Mouse (Mus musculus) midbrain, embryonic 12.5 days (tissue): Measurements from ENCODE around the gene Nin. TPM values are rescaled to one million over a fixed set of nuclear protein-coding genes. Genes with fewer than 3 reads are reported as not detected.
A peak's percentile ranks its signal among the peaks of the same experiment; 100 is the strongest.
"Not testable (repeated sequence)": the region's sequence is repeated elsewhere in the genome, so short reads cannot be mapped to it uniquely, and the experiment has no call there.

ENCODE experiments used
- ATAC-seq: fragments of 200-750 bp; cut with Nextera tagmentation; 2 replicates; pipeline ENCODE4 v1.8.0; 2017; ENCODE audit warnings: low read depth, moderate TSS enrichment, moderate library complexity; ENCODE audit not compliant: low FRiP score
- H3K27ac ChIP-seq: fragments of 300-500 bp; sonication (generic); replicated peaks from 2 replicates; pipeline ENCODE4 v1.5.1; 2016; ENCODE audit warnings: mild to moderate bottlenecking
- H3K27me3 ChIP-seq: fragments of 300-500 bp; sonication (generic); 2 replicates; pipeline ENCODE4 v1.6.1; 2016; ENCODE audit warnings: mild to moderate bottlenecking
- H3K36me3 ChIP-seq: fragments of 300-500 bp; sonication (generic); 2 replicates; pipeline ENCODE4 v1.6.1; 2016
- H3K4me1 ChIP-seq: fragments of 300-500 bp; sonication (generic); 2 replicates; pipeline ENCODE4 v1.6.1; 2016
- H3K4me2 ChIP-seq: fragments of 300-500 bp; sonication (generic); replicated peaks from 2 replicates; pipeline ENCODE4 v1.6.1; 2016; ENCODE audit warnings: mild to moderate bottlenecking, moderate library complexity
- H3K4me3 ChIP-seq: fragments of 300-500 bp; sonication (generic); 2 replicates; pipeline ENCODE4 v1.5.1; 2016; ENCODE audit warnings: mild to moderate bottlenecking
- H3K9ac ChIP-seq: fragments of 300-500 bp; sonication (generic); replicated peaks from 2 replicates; pipeline ENCODE4 v1.6.1; 2016; ENCODE audit warnings: mild to moderate bottlenecking, moderate library complexity
- H3K9me3 ChIP-seq: fragments of 300-500 bp; sonication (generic); 2 replicates; pipeline ENCODE4 v1.6.1; 2016; ENCODE audit warnings: mild to moderate bottlenecking
- WGBS: fragments of 180-500 bp; shearing (Covaris S2); methylation state at CpG from one replicate; pipeline ENCODE4 v1.1.7; 2016; 5-methylcytosine and 5-hydroxymethylcytosine counted together
- polyA plus RNA-seq: library from polyadenylated mRNA; unstranded; fragments of >200 nt; fragmentation: Nextera tagmentation; extraction: Ambion mirVana; gene quantifications from 2 replicates; pipeline ENCODE4 v1.2.1, GENCODE M21; 2016

The Nin gene
- polyA plus RNA-seq: 16.5 and 17.2 TPM in 2 replicates

DNA sequence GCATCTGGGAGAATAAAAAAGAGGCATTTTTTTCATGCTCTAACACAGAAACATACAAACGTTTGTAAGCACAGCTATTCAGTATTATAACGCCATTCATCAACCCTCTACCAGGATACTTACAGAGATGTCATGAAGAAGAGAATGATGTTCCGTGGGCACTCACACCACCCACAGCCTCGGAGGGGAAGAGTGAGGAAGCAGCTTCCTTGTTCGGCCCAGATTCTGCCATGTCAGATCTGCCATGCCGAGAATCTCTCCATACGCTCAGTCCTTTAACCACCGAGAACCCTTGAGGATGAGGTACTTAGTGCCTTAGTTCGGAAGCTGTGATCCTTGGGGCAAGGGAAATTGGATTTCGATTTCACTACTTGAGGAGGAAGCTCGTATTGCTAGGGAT is at the start of gene Nin:
Nin (minus strand) TSS at position 367 of the 400 bp plus-strand sequence.
- Histone ChIP-seq H3K4me3 (no peak within 1 kb of the TSS), H3K36me3 (no peaks in the 10 kb centered on the region), H3K9ac (no peak within 1 kb of the TSS), H3K27ac (no peak within 1 kb of the TSS), H3K9me3 (0 out of 2 replicates have a peak, but pooled peaks cover 3% of the 10 kb centered on the region), H3K27me3 (peaks cover 35% of the 10 kb centered on the region), H3K4me1 (peaks cover 21% of the 10 kb centered on the region), H3K4me2 (no peak within 1 kb of the TSS)
- no peak for ATAC-seq
- 53% methylated on average over 11 of the region's 11 CpGs for WGBS

GRCm38 (mm10) chr12:70161057-70161456 is 47.5 kb upstream of the Nin start:
- WGBS: 85% methylated on average over 5 of the region's 5 CpGs
- no peak for ATAC-seq
- H3K4me3 ChIP-seq: no peak overlapping the region
- H3K9ac ChIP-seq: no peak overlapping the region
- peaks cover 8% of the 10 kb centered on the region; the same call in 1 of the 2 replicates for H3K4me1 ChIP-seq
- H3K27ac ChIP-seq: no peak overlapping the region
- H3K9me3 ChIP-seq: no peaks in the 10 kb centered on the region
- H3K4me2 ChIP-seq: no peak overlapping the region
- no peaks in the 10 kb centered on the region; the same call in 1 of the 2 replicates for H3K27me3 ChIP-seq
- H3K36me3 ChIP-seq: no peaks in the 10 kb centered on the region

DNA sequence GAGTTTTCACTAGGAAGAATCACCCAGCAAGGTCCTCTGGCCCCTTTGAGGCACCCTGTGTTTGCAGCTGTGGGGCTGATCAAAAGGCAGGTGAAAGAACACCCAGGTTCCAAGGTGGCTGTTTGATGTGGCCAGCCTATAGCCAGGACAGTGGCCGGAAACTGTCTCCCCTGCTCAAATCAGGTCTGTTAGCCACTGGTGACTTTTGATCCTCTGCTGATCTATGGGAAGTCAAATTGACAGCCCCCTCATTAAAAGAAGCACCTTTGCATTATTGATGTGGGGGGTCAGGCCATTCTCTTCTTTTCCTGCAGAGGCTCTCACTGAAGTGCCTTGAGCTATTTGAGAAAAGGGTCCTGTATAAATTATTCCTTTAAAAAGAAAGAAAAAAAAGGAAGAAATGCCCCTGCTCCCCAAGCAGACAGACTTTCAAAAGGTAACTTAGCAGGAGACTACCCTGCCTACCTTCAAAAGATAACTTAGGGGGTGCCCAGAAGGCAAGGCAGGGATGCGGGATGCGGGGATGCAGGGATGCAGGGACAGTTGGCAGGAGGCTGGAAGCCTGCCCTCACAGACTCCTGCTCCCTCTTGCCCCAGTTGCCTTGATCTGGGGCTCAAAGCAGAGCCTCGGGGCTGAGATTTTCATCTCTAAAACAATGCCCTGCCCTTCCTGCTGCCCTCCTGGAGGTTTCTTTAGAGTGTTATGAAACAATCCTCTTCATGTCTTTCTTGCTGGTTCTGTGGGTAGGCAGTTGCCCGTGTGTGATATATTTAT is 44.0 kb upstream of the Nin start:
- no peaks in the 10 kb centered on the region for H3K36me3 ChIP-seq
- H3K4me1 ChIP-seq: peaks cover 7% of the 10 kb centered on the region; the same call in 1 of the 2 replicates
- H3K4me2 ChIP-seq: no peak overlapping the region
- 53% methylated on average over 5 of the region's 5 CpGs for WGBS
- H3K4me3 ChIP-seq: no peak overlapping the region
- H3K9ac ChIP-seq: no peak overlapping the region
- ATAC-seq: no peak
- no peaks in the 10 kb centered on the region for H3K9me3 ChIP-seq
- H3K27ac ChIP-seq: 0 out of 2 replicates have a peak overlapping the region, but pooled peaks have one; percentile 10
- no peaks in the 10 kb centered on the region; the same call in 1 of the 2 replicates for H3K27me3 ChIP-seq

GRCm38 (mm10) chr12:70156222-70156621 is 42.7 kb upstream of the Nin start:
- no peak overlapping the region for H3K27ac ChIP-seq
- no peak for ATAC-seq
- no peaks in the 10 kb centered on the region for H3K36me3 ChIP-seq
- H3K9me3 ChIP-seq: no peaks in the 10 kb centered on the region
- H3K4me1 ChIP-seq: peaks cover 7% of the 10 kb centered on the region; the same call in 1 of the 2 replicates
- no peak overlapping the region for H3K4me2 ChIP-seq
- H3K9ac ChIP-seq: no peak overlapping the region
- H3K27me3 ChIP-seq: no peaks in the 10 kb centered on the region; the same call in 1 of the 2 replicates
- 81% methylated on average over 6 of the region's 6 CpGs for WGBS
- H3K4me3 ChIP-seq: no peak overlapping the region

- 61% methylated on average over 3 of the region's 3 CpGs for WGBS
- Histone ChIP-seq H3K4me2 (no peak within 1 kb of the TSS), H3K9me3 (no peaks in the 10 kb centered on the region), H3K9ac (no peak within 1 kb of the TSS), H3K27me3 (no peaks in the 10 kb centered on the region; the same call in 1 of the 2 replicates), H3K36me3 (no peaks in the 10 kb centered on the region), H3K4me3 (no peak within 1 kb of the TSS), H3K27ac (no peak within 1 kb of the TSS), H3K4me1 (peaks cover 9% of the 10 kb centered on the region)
- no peak for ATAC-seq
Observed at GRCm38 (mm10) chr12:70153842-70154241, 40.3 kb upstream of the Nin start, which contains the start of gene Abhd12b. TSS of gene Abhd12b (plus strand) at chr12:70154142.

- no peaks in the 10 kb centered on the region for H3K9me3 ChIP-seq
- H3K4me1 ChIP-seq: peaks cover 17% of the 10 kb centered on the region
- H3K4me2 ChIP-seq: peak overlapping the region; percentile 38
- WGBS: 13% methylated on average over 11 of the region's 11 CpGs
- H3K27me3 ChIP-seq: no peaks in the 10 kb centered on the region
- no peak overlapping the region for H3K4me3 ChIP-seq
- H3K9ac ChIP-seq: no peak overlapping the region
- H3K27ac ChIP-seq: peak overlapping the region; percentile 58
- ATAC-seq: no peak; the same call in 1 of the 2 replicates
- no peaks in the 10 kb centered on the region for H3K36me3 ChIP-seq
Observed at GRCm38 (mm10) chr12:70148631-70149265, 35.2 kb upstream of the Nin start.

DNA sequence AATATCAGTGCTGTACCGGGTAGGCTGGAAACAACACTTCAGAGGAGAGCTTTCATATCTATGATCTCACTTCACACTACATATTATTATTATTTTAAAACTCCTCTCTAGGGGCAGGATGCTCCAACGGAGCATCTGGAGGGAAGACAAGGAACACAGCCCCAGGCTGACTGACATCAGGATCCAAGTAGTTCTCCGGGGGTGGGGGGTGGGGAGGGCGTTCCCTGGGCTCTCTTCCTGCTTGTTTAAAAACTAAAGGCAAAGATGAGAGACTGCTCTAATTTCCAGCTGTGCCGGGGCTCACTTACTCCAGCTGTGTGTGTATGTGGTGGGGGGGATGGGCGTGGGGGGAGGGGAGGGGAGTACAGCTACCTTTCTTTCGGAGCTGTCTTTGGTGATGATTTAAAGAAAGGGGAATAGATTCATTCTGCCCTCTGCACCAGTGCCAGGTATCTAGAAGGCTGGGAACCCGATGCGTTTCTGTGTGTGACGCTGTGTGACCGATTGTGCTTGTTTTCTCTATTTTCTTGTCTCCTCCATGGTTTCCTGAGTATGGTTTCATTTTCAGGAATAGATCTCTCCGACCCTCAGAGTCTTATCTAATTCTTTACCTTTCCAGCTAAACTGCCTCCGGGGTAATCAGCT is 34.6 kb upstream of the Nin start:
- Histone ChIP-seq H3K4me2 (peak overlapping the region; percentile 38), H3K9me3 (no peaks in the 10 kb centered on the region), H3K36me3 (no peaks in the 10 kb centered on the region), H3K27ac (peak overlapping the region; percentile 58), H3K4me1 (peaks cover 13% of the 10 kb centered on the region), H3K4me3 (peak overlapping the region; percentile 21; the same call in 1 of the 2 replicates), H3K27me3 (no peaks in the 10 kb centered on the region), H3K9ac (no peak overlapping the region)
- 5% methylated on average over 13 of the region's 13 CpGs for WGBS
- ATAC-seq: peak; percentile 45

DNA sequence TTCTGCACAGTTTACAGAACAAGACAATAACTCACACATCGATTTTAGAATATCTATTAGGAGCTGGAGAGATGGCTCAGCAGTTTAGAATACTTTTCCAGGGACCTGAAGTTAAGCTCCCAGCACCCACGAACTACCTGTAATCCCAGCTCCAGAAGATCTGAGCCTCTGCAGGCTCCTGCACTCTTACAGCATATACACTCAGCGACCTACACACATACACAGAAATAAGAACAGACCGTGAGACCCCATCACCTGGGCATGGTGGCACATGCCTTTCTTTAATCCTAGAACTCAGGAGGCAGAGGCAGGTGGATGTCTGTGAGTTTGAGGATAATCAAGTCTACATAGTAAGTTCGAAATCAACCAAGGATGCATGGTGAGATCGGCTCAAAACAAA is 32.1 kb upstream of the Nin start:
- ATAC-seq: no peak
- H3K4me2 ChIP-seq: no peak overlapping the region
- WGBS: 94% methylated on average over 6 of the region's 6 CpGs

GRCm38 (mm10) chr12:70144637-70145448 is 31.3 kb upstream of the Nin start:
- Histone ChIP-seq H3K9me3 (no peaks in the 10 kb centered on the region), H3K36me3 (no peaks in the 10 kb centered on the region), H3K4me1 (peaks cover 12% of the 10 kb centered on the region), H3K4me3 (no peak overlapping the region), H3K4me2 (no peak overlapping the region), H3K27ac (no peak overlapping the region), H3K27me3 (no peaks in the 10 kb centered on the region), H3K9ac (no peak overlapping the region)
- 52% methylated on average over 20 of the region's 20 CpGs for WGBS
- ATAC-seq: no peak

More for the DNA sequence above, 32.1 kb upstream of the Nin start:
- no peak overlapping the region for H3K9ac ChIP-seq
- H3K4me1 ChIP-seq: peaks cover 12% of the 10 kb centered on the region
- H3K27me3 ChIP-seq: no peaks in the 10 kb centered on the region
- H3K9me3 ChIP-seq: no peaks in the 10 kb centered on the region
- H3K27ac ChIP-seq: no peak overlapping the region
- no peak overlapping the region for H3K4me3 ChIP-seq
- no peaks in the 10 kb centered on the region for H3K36me3 ChIP-seq

- not testable (repeated sequence) for ATAC-seq, H3K4me3 ChIP-seq, H3K9ac ChIP-seq, H3K9me3 ChIP-seq, H3K4me2 ChIP-seq, H3K36me3 ChIP-seq, H3K27me3 ChIP-seq
- Histone ChIP-seq H3K27ac (peak overlapping the region; percentile 39; the same call in 1 of the 2 replicates), H3K4me1 (peaks cover 12% of the 10 kb centered on the region)
- 7% methylated on average over 3 of the region's 3 CpGs for WGBS
Observed at GRCm38 (mm10) chr12:70144106-70144587, 30.6 kb upstream of the Nin start.

- ATAC-seq: no peak
- no peak overlapping the region for H3K4me2 ChIP-seq
- H3K27ac ChIP-seq: no peak overlapping the region
- no peak overlapping the region for H3K9ac ChIP-seq
- H3K27me3 ChIP-seq: no peaks in the 10 kb centered on the region
- peaks cover 2% of the 10 kb centered on the region; the same call in 1 of the 2 replicates for H3K4me1 ChIP-seq
- H3K9me3 ChIP-seq: no peaks in the 10 kb centered on the region
- no peak overlapping the region for H3K4me3 ChIP-seq
- H3K36me3 ChIP-seq: no peaks in the 10 kb centered on the region
- 89% methylated on average over 5 of the region's 5 CpGs for WGBS
Observed at GRCm38 (mm10) chr12:70140993-70141576, 27.6 kb upstream of the Nin start.
